Mouse (Mus musculus) forebrain, embryonic 11.5 days (tissue): ENCODE results near the gene Chchd5. TPM values are rescaled to one million over a fixed set of nuclear protein-coding genes. Genes with fewer than 3 reads are reported as not detected.

ENCODE experiments used
- ATAC-seq: fragments of 200-750 bp; cut with Nextera tagmentation; replicated peaks from 2 replicates; pipeline ENCODE4 v1.8.0; 2017; ENCODE audit warnings: moderate TSS enrichment; ENCODE audit not compliant: low FRiP score
- DNase-seq: peaks from one replicate; pipeline ENCODE4 v3.0.0-alpha.2; 2017; ENCODE audit warnings: low spot score
- H3K27ac ChIP-seq: fragments of 300-500 bp; sonication (generic); 2 replicates; pipeline ENCODE4 v1.5.1; 2014; ENCODE audit warnings: low read depth, low read length
- H3K27me3 ChIP-seq: fragments of 300-500 bp; sonication (generic); 2 replicates; pipeline ENCODE4 v1.6.1; 2014; ENCODE audit warnings: mild to moderate bottlenecking, low read length, mixed read lengths; ENCODE audit not compliant: control insufficient read depth, insufficient read depth
- H3K36me3 ChIP-seq: fragments of 300-500 bp; sonication (generic); 2 replicates; pipeline ENCODE4 v1.6.1; 2014; ENCODE audit warnings: mild to moderate bottlenecking, low read length, moderate library complexity, mixed read lengths; ENCODE audit not compliant: control insufficient read depth, insufficient read depth
- H3K4me1 ChIP-seq: fragments of 300-500 bp; sonication (generic); replicated peaks from 2 replicates; pipeline ENCODE4 v1.6.1; 2014; ENCODE audit warnings: low read length, mixed read lengths; ENCODE audit not compliant: control insufficient read depth, insufficient read depth
- H3K4me2 ChIP-seq: fragments of 300-500 bp; sonication (generic); 2 replicates; pipeline ENCODE4 v1.6.1; 2014; ENCODE audit warnings: low read depth, mild to moderate bottlenecking, low read length, moderate library complexity, mixed read lengths; ENCODE audit not compliant: severe bottlenecking
- H3K4me3 ChIP-seq: fragments of 300-500 bp; sonication (generic); 2 replicates; pipeline ENCODE4 v1.5.1; 2014; ENCODE audit warnings: low read depth, low read length
- H3K9ac ChIP-seq: fragments of 300-500 bp; sonication (generic); 2 replicates; pipeline ENCODE4 v1.6.1; 2014; ENCODE audit warnings: low read length
- H3K9me3 ChIP-seq: fragments of 300-500 bp; sonication (generic); 2 replicates; pipeline ENCODE4 v1.6.1; 2016; ENCODE audit warnings: low read length, mixed read lengths; ENCODE audit not compliant: control insufficient read depth
- WGBS: fragments of 180-500 bp; shearing (Covaris S2); extraction: QIAGEN DNeasy Blood & Tissue Kit; methylation state at CpG from one replicate; pipeline ENCODE4 v1.1.7; 2014; 5-methylcytosine and 5-hydroxymethylcytosine counted together
- polyA plus RNA-seq: library from polyadenylated mRNA; unstranded; fragments of >200 nt; fragmentation: Nextera tagmentation; extraction: Ambion mirVana; gene quantifications from 2 replicates; pipeline ENCODE4 v1.2.1, GENCODE M21; 2014

Chchd5 gene
- polyA plus RNA-seq, 1 experiment from 2014 or later: 24.5 TPM

- Histone ChIP-seq H3K27me3 (no peaks in the 10 kb centered on the region), H3K4me1 (no peaks in the 10 kb centered on the region), H3K4me3 (no peak overlapping the region), H3K4me2 (no peak overlapping the region), H3K36me3 (no peaks in the 10 kb centered on the region), H3K9me3 (no peaks in the 10 kb centered on the region), H3K9ac (no peak overlapping the region), H3K27ac (no peak overlapping the region)
- WGBS: 84% methylated on average over 8 of the region's 8 CpGs
- no peak for DNase-seq
- ATAC-seq: no peak
These were observed 50.7 kb downstream of the Chchd5 start for GRCm38 (mm10) chr2:129179946-129180853.

DNA sequence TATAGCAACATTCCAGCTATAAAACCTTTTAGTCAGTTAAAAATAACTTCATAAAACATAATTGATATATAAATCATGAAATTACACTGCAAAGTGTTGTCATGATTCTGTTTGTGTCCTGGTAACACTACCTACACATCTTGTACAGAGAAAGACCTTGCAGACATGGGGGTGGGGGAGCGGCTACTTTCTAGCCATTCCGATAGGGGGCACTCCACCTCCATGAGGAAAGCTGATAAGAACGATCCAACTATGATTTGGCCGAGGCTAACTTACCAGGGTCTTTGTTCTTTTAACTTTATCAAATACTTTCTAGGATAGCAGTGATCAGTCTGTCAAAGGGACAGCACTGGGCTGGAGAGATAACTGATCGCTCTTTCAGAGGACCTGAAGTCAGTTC, 52.0 kb downstream of the Chchd5 start:
- Histone ChIP-seq H3K27ac (no peak overlapping the region), H3K36me3 (no peaks in the 10 kb centered on the region), H3K9me3 (no peaks in the 10 kb centered on the region), H3K4me1 (no peaks in the 10 kb centered on the region), H3K4me2 (no peak overlapping the region), H3K9ac (no peak overlapping the region), H3K27me3 (no peaks in the 10 kb centered on the region), H3K4me3 (no peak overlapping the region)
- 89% methylated on average over 5 of the region's 5 CpGs for WGBS
- ATAC-seq (no peak), DNase-seq (no peak)

GRCm38 (mm10) chr2:129182412-129182811, 52.9 kb downstream of the Chchd5 start:
- ATAC-seq: no peak
- H3K27ac ChIP-seq: no peak overlapping the region
- no peaks in the 10 kb centered on the region for H3K36me3 ChIP-seq
- H3K27me3 ChIP-seq: no peaks in the 10 kb centered on the region
- H3K9me3 ChIP-seq: no peaks in the 10 kb centered on the region
- H3K4me1 ChIP-seq: no peaks in the 10 kb centered on the region
- no peak overlapping the region for H3K9ac ChIP-seq
- no peak for DNase-seq
- no peak overlapping the region for H3K4me3 ChIP-seq
- 91% methylated on average over 1 of the region's 1 CpGs for WGBS
- H3K4me2 ChIP-seq: no peak overlapping the region

DNA sequence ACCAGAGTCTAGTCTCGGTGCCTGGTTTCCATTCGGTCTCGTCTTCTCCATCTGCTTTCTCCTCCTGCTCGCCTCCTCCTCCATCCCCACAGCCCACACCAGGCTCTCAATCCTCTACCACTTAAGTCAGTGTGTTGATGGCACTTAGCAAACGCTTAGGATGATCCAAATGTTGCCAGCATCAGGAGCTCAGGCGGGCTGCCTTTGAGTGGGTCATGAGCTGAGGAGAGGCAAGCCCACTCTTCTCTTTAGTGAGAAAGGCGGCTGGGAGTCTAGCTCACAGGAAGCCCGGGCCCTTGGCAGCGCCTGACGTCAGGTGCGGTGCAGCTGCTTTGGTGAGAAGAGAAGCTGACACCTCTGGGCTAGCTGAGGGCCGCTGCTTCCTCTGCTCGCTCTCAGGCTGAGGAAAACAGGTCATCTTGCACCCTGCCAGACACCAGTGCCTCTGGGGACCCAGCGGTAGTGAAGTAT, 54.1 kb downstream of the Chchd5 start:
- H3K9me3 ChIP-seq: no peaks in the 10 kb centered on the region
- no peak overlapping the region for H3K4me2 ChIP-seq
- DNase-seq (no peak), ATAC-seq (no peak)
- H3K36me3 ChIP-seq: no peaks in the 10 kb centered on the region
- H3K27me3 ChIP-seq: no peaks in the 10 kb centered on the region
- 86% methylated on average over 14 of the region's 14 CpGs for WGBS
- H3K9ac ChIP-seq: no peak overlapping the region
- no peak overlapping the region for H3K27ac ChIP-seq
- H3K4me1 ChIP-seq: no peaks in the 10 kb centered on the region
- H3K4me3 ChIP-seq: no peak overlapping the region

Other genes with a start within 250 kb of the Chchd5 start
- gene Zc3h8, start 185.6 kb upstream of the Chchd5 start, polyA plus RNA-seq: 10.4 and 10.8 TPM in 2 replicates
- 2.8 and 2.9 TPM in 2 replicates for gene Zc3h6, start 162.3 kb upstream of the Chchd5 start, polyA plus RNA-seq
- 22.8 and 25.3 TPM in 2 replicates for gene Gm10762, start 162.0 kb upstream of the Chchd5 start, polyA plus RNA-seq
- 0.05 and 0.08 TPM in 2 replicates for gene Vinac1, start 81.5 kb upstream of the Chchd5 start, polyA plus RNA-seq
- gene Ttl, start 63.8 kb upstream of the Chchd5 start, polyA plus RNA-seq: 16.7 and 16.8 TPM in 2 replicates
- gene Polr1b, start 28.7 kb upstream of the Chchd5 start, polyA plus RNA-seq: 30.9 and 33.9 TPM in 2 replicates
- gene Slc20a1, start 69.1 kb downstream of the Chchd5 start, polyA plus RNA-seq: 70.7 and 72.8 TPM in 2 replicates
- gene Ckap2l, start 167.5 kb downstream of the Chchd5 start, polyA plus RNA-seq: 95.3 and 97.5 TPM in 2 replicates
- 0.12 TPM in 1 of 2 replicates, not detected in the other for gene Il1a, start 180.3 kb downstream of the Chchd5 start, polyA plus RNA-seq
- gene Il1b, start 241.4 kb downstream of the Chchd5 start, polyA plus RNA-seq: not detected in 2 replicates